Mouse (Mus musculus) liver, adult 2 months (tissue): ENCODE data around the gene Cttn.

Experiments used
- CTCF ChIP-seq: fragments of 200-500 bp; IDR thresholded peaks from 2 replicates; pipeline ENCODE4 v1.5.1; 2011; ENCODE audit warnings: low read depth, low read length, control low read depth
- POLR2A ChIP-seq: fragments of 200-500 bp; IDR thresholded peaks from 2 replicates; pipeline ENCODE4 v1.6.1; 2011; ENCODE audit warnings: low read length, control low read depth; ENCODE audit not compliant: insufficient read depth; ENCODE audit errors: extremely low read depth

GRCm38 (mm10) chr7:144461246-144461902 lies 9.4 kb downstream of the Cttn start:
- TF ChIP-seq POLR2A, result no peak
- no peak for TF ChIP-seq CTCF
